Mouse (Mus musculus) right cerebral cortex, postnatal 4 days (tissue): ENCODE data around the gene Ptpn13.

Experiments used
- DNase-seq: peaks from one replicate; pipeline ENCODE4 v3.0.0-alpha.2; 2022

The Ptpn13 gene

DNA sequence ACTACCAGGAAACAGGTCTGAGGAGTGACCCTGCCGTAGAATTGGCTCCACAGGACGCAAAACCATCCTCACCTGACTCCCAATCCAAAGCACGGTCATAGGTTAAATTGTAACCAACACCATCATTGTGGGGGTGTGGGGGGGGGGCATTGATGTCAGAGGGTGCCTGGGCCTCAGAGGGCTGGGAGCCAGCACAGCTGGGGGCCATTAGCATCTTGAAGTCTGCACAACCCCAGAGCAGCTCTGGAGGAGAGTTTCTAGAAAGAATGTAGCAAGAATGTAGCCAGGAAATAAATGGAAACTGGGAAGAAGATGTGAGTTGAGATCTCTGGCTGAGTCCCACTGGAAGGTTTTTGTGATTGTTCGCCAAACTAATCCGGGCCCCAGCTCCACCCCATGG lies 173.9 kb downstream of the Ptpn13 start:
- DNase-seq: no peak

DNA sequence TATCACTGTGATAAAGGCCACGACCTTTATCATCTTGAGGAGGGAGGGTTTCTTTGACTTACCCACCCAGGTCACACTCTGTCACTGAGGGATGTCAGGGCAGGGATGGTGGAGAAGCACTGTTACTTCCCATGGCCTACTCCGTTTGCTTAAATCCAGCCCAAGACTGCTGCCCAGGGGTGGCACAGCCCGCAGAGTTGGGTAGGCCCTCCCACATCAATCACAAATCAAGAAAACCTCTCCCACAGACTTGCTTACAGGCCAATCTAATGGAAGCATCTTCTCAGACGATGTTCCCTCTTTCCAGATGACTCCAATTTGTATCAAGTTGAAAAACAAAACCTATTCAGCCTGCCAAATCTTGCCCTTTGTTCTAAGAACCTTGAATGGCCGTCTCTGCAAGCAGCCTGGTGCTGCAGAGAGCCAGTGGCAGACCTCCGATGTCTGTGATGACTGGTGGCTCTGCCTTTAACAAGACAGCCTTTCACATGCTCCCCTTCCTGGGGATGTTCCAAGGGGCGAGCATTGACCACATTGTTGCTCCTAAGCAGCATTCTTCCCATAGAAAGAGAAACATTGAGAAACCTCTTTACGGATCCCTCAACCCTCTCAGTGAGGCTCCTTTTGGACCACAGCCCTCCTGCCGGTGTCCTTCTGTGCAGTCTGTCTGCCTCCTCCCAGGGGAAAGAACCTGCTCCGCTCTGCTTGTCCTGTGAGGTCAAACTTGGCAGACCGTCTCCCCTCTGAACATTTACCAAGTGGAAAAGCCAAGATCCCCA lies 178.3 kb downstream of the Ptpn13 start:
- DNase-seq: no peak

DNA sequence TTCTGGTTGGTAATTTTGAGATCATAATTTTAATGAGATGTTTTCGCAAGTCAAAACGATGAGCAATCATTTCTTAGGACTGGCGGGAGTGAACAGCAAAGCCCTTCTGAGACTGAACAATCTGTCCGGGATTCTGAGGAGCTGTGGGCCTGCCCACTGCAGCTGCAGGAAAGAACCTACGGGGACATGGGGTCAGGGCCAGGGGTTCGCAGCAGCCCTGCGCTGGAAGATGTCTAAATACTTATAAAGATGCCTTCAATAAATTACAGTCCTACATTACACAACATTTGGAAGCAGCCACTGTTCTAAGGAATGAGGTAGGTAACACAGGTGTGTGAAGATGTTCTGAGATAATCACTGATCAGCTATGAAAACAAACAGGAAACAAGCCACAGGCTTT lies 180.7 kb downstream of the Ptpn13 start:
- DNase-seq: no peak

GRCm38 (mm10) chr5:103610148-103610547 lies 185.2 kb downstream of the Ptpn13 start:
- DNase-seq: no peak

DNA sequence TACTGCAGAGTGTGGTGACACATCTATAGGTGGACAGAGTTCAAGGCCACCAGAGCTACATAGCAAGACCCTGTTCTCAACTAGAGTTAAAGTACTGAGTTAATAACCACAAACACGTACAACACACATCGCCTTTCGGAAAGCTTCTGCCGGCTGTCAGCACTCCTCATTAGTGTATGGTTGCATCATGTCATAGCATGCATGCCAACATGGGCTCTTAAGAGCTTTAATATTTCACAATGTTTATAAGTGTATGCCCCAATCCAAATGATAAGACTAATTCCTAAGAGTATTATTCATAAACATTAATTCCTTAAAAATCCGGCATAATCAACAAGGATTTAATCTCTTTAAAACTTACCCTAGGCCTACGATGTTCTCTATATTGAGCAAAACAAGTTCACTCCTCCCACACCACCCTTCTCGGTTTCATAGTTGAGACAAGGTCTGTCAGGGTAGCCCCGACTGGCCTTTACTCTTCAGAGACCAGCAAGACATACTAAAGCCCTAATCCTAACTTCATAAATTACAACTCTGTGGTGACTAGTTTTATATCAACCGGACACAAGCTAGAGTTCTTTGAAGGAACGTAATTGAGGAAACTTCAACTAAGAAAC lies 186.0 kb downstream of the Ptpn13 start:
- DNase-seq: no peak

DNA sequence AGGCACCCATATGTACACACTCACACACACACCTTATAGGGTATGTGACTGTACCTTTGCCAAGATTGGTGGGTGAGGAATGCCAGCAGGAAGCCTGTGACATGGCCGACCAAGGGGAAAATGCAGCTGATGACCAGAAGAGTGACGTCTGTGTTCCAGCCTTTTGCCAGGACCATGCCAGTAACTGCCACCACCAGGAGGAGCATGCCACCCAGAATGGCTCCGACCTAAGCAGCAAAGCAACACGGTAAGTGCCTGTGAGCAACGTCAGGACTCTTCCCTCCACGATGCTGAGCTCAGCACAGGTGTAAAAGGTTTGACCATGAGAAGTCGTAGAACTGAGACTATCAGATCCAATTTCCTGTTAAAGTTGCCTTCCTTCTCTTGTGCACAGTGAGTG lies 187.3 kb downstream of the Ptpn13 start:
- no peak for DNase-seq

- no peak for DNase-seq
Measured at GRCm38 (mm10) chr5:103614356-103614755, 189.4 kb downstream of the Ptpn13 start.

DNA sequence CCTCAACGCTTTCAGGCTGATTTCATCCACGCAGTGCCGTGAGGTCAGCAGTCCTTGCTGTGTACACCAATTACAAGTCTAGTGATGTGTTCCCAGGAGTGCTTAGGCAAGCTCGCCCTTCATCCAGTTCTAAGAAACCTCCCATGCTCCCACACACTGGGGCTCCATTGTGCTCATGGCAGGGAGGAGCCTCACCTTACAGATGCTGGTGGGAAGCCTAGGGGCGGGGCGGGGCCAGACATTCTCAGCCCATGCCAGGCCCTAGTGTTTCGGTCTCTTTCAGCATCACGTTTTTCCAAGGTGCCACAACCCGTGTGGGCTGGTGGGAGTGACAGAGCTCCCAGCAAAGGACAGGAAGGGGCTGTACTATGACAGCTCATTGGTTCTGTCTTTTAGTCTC lies 192.2 kb downstream of the Ptpn13 start:
- no peak for DNase-seq

DNA sequence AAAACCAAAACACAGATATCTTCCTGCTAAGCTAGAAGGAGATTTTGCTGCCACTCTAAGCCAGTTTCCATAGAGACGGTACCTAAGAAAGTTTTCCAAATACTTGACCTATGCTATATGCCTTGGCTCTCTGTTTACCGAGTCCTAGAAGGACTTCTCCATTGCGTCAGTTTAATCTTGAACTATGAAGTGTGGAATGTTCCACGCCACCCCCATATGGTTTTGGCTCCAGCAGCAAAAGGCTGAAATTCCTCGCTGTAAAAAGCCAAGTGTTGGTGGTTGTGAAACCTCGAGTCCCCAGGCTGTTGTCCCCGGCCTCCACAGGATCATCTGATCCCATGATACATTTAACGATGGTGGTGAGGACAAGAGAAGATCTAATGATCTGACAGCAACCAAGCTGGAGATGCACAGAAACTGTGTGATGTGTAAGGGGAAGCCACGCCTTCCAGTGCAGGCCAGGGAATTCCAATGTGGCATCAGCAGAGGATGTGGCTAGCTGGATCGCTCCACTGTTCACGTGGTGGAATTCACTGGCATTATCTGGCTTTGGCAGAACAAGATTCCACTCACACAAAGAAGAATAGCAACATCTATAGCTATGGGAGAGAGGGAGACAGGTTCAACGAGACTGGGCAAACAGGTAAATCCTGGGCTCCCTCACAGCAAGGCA lies 195.4 kb downstream of the Ptpn13 start:
- DNase-seq: no peak

- no peak for DNase-seq
Measured at GRCm38 (mm10) chr5:103622321-103622720, 197.3 kb downstream of the Ptpn13 start.

DNA sequence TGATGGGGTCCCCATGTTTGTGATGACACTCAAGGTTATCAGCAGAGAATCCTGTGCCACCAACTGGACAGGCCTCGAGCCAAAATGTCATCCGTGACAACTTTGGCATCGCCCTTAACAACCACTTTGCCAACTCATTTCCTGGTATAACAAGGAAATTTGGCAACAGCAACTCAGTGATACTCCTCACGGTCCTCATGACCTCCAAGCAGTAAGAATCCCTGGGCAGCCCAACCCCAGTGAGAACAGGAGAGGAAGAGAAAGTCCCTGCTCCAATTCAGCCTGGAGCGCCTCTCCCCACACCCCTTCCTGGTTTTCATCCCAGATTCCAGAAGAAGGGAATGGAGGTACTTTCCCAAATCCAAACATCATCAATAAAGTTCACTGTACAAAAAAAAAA lies 199.8 kb downstream of the Ptpn13 start:
- DNase-seq: no peak

DNA sequence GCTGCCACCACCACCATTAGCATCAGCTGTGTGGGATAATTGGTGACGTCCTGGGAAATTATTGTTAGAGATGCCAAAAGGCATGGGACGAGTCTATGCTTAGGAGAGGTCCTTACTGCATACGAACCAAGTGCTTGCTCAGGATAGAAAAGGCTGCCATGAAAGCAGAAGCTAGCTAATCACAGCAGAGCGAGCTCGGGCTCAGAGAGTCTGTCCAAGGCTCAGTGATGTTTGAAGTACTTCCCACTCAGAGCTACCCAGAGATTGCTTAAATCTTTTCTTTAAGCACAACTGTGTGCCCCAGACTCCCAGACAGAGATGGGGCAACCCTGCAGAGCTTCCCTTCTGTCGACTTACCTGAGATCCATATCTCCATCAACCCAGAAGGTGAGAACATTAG lies 203.5 kb downstream of the Ptpn13 start:
- DNase-seq: no peak

GRCm38 (mm10) chr5:103629111-103629764 lies 204.2 kb downstream of the Ptpn13 start, which contains the start of gene Slc10a6:
Gene Slc10a6, minus strand, starts transcription at chr5:103629403.
- DNase-seq: peak; percentile 40

GRCm38 (mm10) chr5:103629854-103630580 lies 205.0 kb downstream of the Ptpn13 start:
- no peak for DNase-seq

DNA sequence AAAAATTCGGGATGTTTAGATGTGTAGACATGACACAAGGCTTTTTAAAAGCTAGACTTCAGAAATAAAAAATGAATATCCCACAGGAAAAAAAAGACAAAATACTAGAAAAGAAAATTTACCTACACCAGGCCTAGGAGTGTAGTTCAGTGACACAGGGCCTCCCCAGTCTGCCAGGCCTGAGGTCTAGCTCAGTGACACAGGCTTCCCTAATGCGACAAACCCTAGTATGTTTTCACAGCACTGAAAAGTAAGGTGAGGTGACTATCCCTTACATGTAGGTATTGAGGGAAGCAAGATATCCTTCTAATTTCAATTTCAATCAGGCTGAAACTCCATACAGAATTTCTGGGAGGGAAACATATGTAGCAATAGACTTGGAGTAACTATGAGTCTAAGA lies 212.2 kb downstream of the Ptpn13 start:
- DNase-seq: no peak

DNA sequence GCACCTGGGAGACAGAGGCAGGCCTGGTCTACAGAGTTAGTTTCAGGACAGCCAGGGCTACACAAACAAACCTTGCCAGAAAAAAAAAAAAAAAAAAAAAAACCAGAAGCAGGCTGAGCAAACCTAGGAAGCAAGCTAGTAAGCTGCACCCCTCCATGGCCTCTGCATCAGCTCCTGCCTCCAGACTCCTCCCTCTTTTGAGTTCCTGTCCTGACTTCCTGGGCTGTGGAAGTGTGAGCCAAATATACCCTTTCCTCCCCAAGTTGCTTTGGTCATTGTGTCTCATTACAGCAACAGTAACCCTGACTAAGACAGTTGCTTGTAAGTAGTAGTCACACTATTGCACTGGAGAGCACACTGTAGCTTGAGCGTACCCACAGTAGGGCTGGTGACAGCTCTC lies 219.2 kb downstream of the Ptpn13 start:
- no peak for DNase-seq

DNA sequence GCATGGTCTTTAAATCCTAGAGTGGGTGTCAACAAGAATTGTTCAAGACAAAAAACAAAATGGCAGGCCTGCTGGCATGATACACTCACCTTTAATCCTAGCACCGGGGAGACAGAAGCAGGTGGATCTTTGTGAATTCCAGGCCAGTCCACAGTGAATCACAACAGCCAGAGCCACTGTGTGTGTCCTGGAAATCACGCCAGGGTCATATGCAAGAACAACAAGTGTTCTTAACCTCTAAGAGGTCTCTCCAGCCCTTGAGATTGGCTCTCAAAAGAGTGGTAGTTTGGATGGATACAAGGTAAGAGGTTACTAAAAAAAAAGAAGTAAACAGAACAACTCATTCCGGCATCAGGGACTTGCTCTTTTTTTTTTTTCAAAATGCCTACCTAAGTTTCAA lies 222.3 kb downstream of the Ptpn13 start:
- DNase-seq: no peak
